Mouse (Mus musculus): ENCODE measurements around the gene Ip6k2. TPM values are rescaled to one million over a fixed set of nuclear protein-coding genes. Genes with fewer than 3 reads are reported as not detected.

Ip6k2 gene
- total and polyA plus RNA-seq, 3 experiments: 23.6 to 28.4 (median 27.2) TPM

DNA sequence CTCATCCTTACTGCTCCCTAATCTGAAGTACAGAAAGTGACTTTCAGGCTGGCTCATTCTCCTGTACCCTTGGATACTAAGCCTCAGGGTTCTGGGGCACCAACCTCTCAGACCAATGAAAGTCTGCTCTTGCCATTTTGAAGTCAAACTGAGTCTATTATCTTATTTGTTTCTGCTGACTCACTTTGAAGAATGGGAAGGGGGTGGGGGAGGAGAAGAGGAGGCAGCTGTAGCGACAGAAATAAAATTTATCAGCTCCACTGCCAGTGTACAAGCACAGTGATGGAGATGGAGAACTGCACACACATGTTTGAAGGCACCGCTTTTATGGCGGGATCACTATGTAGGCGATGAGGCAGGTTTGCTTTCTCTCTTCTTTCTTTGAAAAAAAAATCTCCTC, 6.3 kb upstream of the Ip6k2 start:
- in situ Hi-C loops (cut with MboI; ENCODE audit: low pct_ligation_motif_present, low pct_unique_long_range_greater_than_20kb, low sequenced_read_pairs): no loop called here
- dilution Hi-C loops (cut with MboI; ENCODE audit: extremely low pct_ligation_motif_present, extremely low pct_unique_long_range_greater_than_20kb, low sequenced_read_pairs): no loop called here
- Histone ChIP-seq H3K36me3 (replicated peaks in 1 of 2; ENCODE audit: control insufficient read depth in 1 of 2, insufficient read depth in 1 of 2, low read length in 1 of 2) (no peaks in the 10 kb centered on the region), H3K9ac (ENCODE audit: insufficient read depth, low read depth) (no peak overlapping the region), H3K4me2 (ENCODE audit: insufficient read depth, low read depth, poor library complexity, severe bottlenecking) (no peak overlapping the region), H3K27ac (ENCODE audit: insufficient read depth, low read depth) (no peak overlapping the region), H3K9me3 (replicated peaks; ENCODE audit: low read length) (peaks cover 4% of the 10 kb centered on the region), H3K4me3 (replicated peaks in 1 of 3; ENCODE audit: low read depth in 2 of 3, low read length in 2 of 3, poor library complexity in 1 of 3) (no peak overlapping the region), H3K79me2 (replicated peaks; ENCODE audit: control insufficient read depth, extremely low read depth, insufficient read depth, poor library complexity, severe bottlenecking) (no peaks in the 10 kb centered on the region), H3K27me3 (replicated peaks) (peaks cover 2% of the 10 kb centered on the region), H3K4me1 (ENCODE audit: control insufficient read depth in 1 of 2, insufficient read depth in 2 of 2) (peaks cover 0 to 5% of the 10 kb centered on the region in 2 experiments; a peak in 1 of 4 replicates)
- no peak for TF ChIP-seq JUN (IDR thresholded peaks at IDR 0.05; ENCODE audit: insufficient read depth, low read depth, low read length)
- DNase-seq (ENCODE audit: extremely low read depth): no peak

DNA sequence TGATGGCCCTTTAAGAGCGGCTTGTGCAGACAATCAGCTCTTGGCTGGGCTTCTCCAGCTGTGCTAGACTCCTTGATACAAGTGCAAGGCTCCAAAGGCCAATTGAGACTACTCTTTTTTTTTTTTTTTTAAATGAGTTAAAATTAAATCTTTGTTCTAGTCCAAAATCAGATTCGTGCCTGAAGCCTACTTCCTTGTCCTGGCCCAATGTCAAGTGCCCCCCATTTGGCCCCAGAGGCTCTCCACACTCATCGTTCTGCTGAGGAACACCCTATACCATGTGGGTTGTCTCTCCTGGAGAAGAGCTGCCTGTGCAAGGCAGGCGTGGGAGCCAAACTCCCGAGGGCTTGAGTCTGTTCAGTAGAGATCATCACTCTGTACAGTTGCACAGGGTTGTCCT, 2.6 kb upstream of the Ip6k2 start:
- Histone ChIP-seq H3K4me2 (ENCODE audit: insufficient read depth, low read depth, poor library complexity, severe bottlenecking) (no peak overlapping the region), H3K36me3 (replicated peaks in 1 of 2; ENCODE audit: control insufficient read depth in 1 of 2, insufficient read depth in 1 of 2, low read length in 1 of 2) (peaks cover 0 to under 1% of the 10 kb centered on the region in 2 experiments), H3K9ac (ENCODE audit: insufficient read depth, low read depth) (no peak overlapping the region), H3K4me3 (replicated peaks in 1 of 3; ENCODE audit: low read depth in 2 of 3, low read length in 2 of 3, poor library complexity in 1 of 3) (no peak overlapping the region), H3K27ac (ENCODE audit: insufficient read depth, low read depth) (no peak overlapping the region), H3K27me3 (replicated peaks) (peaks cover 2% of the 10 kb centered on the region), H3K79me2 (replicated peaks; ENCODE audit: control insufficient read depth, extremely low read depth, insufficient read depth, poor library complexity, severe bottlenecking) (peaks cover 18% of the 10 kb centered on the region), H3K9me3 (replicated peaks; ENCODE audit: low read length) (peaks cover 4% of the 10 kb centered on the region), H3K4me1 (ENCODE audit: control insufficient read depth in 1 of 2, insufficient read depth in 2 of 2) (peaks cover 4 to 24% of the 10 kb centered on the region in 2 experiments)
- no peak for DNase-seq (ENCODE audit: extremely low read depth)
- no peak for TF ChIP-seq POLR2AphosphoS2 (IDR thresholded peaks at IDR 0.05; ENCODE audit: low read depth, low read length)
- no peak for TF ChIP-seq KAT2A (IDR thresholded peaks at IDR 0.05; ENCODE audit: insufficient replicate concordance, low read length)
- TF ChIP-seq ZMIZ1 (IDR thresholded peaks at IDR 0.05; ENCODE audit: low read depth, low read length): no peak
- TF ChIP-seq IRF4 (IDR thresholded peaks at IDR 0.05; ENCODE audit: low read depth, low read length): no peak
- no peak for TF ChIP-seq POLR2A (IDR thresholded peaks at IDR 0.05; ENCODE audit: low read depth, low read length)
- TF ChIP-seq HCFC1 (IDR thresholded peaks at IDR 0.05; ENCODE audit: low read depth, low read length): no peak
- TF ChIP-seq USF2 (conservative IDR thresholded peaks at IDR 0.05; ENCODE audit: low read depth, low read length): no peak
- TF ChIP-seq USF1 (IDR thresholded peaks at IDR 0.05; ENCODE audit: low read depth, low read length): no peak
- no peak for TF ChIP-seq JUN (IDR thresholded peaks at IDR 0.05; ENCODE audit: insufficient read depth, low read depth, low read length)
- TF ChIP-seq GABPA (IDR thresholded peaks at IDR 0.05; ENCODE audit: insufficient replicate concordance, low read depth, low read length): no peak
- no peak for TF ChIP-seq TCF12 (IDR thresholded peaks at IDR 0.05; ENCODE audit: low read depth, low read length)
- TF ChIP-seq CHD2 (IDR thresholded peaks at IDR 0.05; ENCODE audit: low read length): no peak
- in situ Hi-C loops (cut with MboI; ENCODE audit: low pct_ligation_motif_present, low pct_unique_long_range_greater_than_20kb, low sequenced_read_pairs) (no loop called here), dilution Hi-C loops (cut with MboI; ENCODE audit: extremely low pct_ligation_motif_present, extremely low pct_unique_long_range_greater_than_20kb, low sequenced_read_pairs) (no loop called here)

DNA sequence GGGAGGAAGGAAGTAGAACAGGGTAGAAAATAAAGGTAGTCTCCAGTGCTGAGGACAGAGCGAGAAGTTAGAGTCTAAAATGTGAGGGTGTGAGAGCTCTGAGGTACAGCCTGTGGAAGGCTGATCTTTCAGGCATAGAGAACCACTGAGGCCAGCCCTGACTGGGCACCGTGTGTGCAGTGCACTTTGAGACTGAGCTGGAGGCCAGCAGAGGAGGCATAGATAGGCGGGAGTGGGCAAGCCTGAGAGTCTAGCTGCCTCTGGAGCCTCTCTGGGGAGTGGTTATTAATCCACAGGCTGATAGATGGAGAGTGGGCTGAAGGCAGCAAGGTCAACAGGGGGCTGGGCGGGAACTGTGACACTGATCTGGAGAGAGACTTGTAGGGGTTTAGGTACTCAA, 1.7 kb upstream of the Ip6k2 start:
- in situ Hi-C loops (cut with MboI; ENCODE audit: low pct_ligation_motif_present, low pct_unique_long_range_greater_than_20kb, low sequenced_read_pairs): no loop called here
- TF ChIP-seq NELFE (IDR thresholded peaks at IDR 0.05; ENCODE audit: low read depth, low read length): no peak
- no peak for TF ChIP-seq MAFK (IDR thresholded peaks at IDR 0.05; ENCODE audit: insufficient replicate concordance, low read length)
- TF ChIP-seq NRF1 (IDR thresholded peaks at IDR 0.05; ENCODE audit: low read depth, low read length): no peak
- no peak for TF ChIP-seq RCOR1 (conservative IDR thresholded peaks at IDR 0.05; ENCODE audit: low read depth, low read length)
- TF ChIP-seq KAT2A (IDR thresholded peaks at IDR 0.05; ENCODE audit: insufficient replicate concordance, low read length): no peak
- TF ChIP-seq POLR2AphosphoS2 (IDR thresholded peaks at IDR 0.05; ENCODE audit: low read depth, low read length): no peak
- TF ChIP-seq CHD1 (IDR thresholded peaks at IDR 0.05; ENCODE audit: low read depth, low read length): no peak
- no peak for TF ChIP-seq MEF2A (IDR thresholded peaks at IDR 0.05; ENCODE audit: borderline replicate concordance, low read depth, low read length)
- TF ChIP-seq JUN (IDR thresholded peaks at IDR 0.05; ENCODE audit: insufficient read depth, low read depth, low read length): no peak
- TF ChIP-seq ZC3H11A (IDR thresholded peaks at IDR 0.05; ENCODE audit: low read depth, low read length): no peak
- TF ChIP-seq ETS1 (conservative IDR thresholded peaks at IDR 0.05; ENCODE audit: low read depth, low read length): no peak
- no peak for TF ChIP-seq MAZ (IDR thresholded peaks at IDR 0.05; ENCODE audit: low read depth, low read length)
- TF ChIP-seq HCFC1 (IDR thresholded peaks at IDR 0.05; ENCODE audit: low read depth, low read length): no peak
- Histone ChIP-seq H3K36me3 (replicated peaks in 1 of 2; ENCODE audit: control insufficient read depth in 1 of 2, insufficient read depth in 1 of 2, low read length in 1 of 2) (peaks cover 0 to 7% of the 10 kb centered on the region in 2 experiments), H3K4me3 (replicated peaks in 1 of 3; ENCODE audit: low read depth in 2 of 3, low read length in 2 of 3, poor library complexity in 1 of 3) (no peak overlapping the region), H3K27me3 (replicated peaks) (peaks cover 2% of the 10 kb centered on the region), H3K9me3 (replicated peaks; ENCODE audit: low read length) (peaks cover 4% of the 10 kb centered on the region), H3K9ac (ENCODE audit: insufficient read depth, low read depth) (no peak overlapping the region), H3K4me2 (ENCODE audit: insufficient read depth, low read depth, poor library complexity, severe bottlenecking) (no peak overlapping the region), H3K79me2 (replicated peaks; ENCODE audit: control insufficient read depth, extremely low read depth, insufficient read depth, poor library complexity, severe bottlenecking) (peaks cover 24% of the 10 kb centered on the region), H3K27ac (ENCODE audit: insufficient read depth, low read depth) (no peak overlapping the region), H3K4me1 (ENCODE audit: control insufficient read depth in 1 of 2, insufficient read depth in 2 of 2) (peaks cover 9 to 34% of the 10 kb centered on the region in 2 experiments)
- DNase-seq (ENCODE audit: extremely low read depth): no peak
- dilution Hi-C loops (cut with MboI; ENCODE audit: extremely low pct_ligation_motif_present, extremely low pct_unique_long_range_greater_than_20kb, low sequenced_read_pairs): no loop called here
